Mouse (Mus musculus): ENCODE measurements around the gene Ddx55. TPM values are rescaled to one million over a fixed set of nuclear protein-coding genes. Genes with fewer than 3 reads are reported as not detected.

Gene Ddx55
- total RNA-seq (2023) = 10 to 100 TPM; 12.4 to 12.5 TPM

DNA sequence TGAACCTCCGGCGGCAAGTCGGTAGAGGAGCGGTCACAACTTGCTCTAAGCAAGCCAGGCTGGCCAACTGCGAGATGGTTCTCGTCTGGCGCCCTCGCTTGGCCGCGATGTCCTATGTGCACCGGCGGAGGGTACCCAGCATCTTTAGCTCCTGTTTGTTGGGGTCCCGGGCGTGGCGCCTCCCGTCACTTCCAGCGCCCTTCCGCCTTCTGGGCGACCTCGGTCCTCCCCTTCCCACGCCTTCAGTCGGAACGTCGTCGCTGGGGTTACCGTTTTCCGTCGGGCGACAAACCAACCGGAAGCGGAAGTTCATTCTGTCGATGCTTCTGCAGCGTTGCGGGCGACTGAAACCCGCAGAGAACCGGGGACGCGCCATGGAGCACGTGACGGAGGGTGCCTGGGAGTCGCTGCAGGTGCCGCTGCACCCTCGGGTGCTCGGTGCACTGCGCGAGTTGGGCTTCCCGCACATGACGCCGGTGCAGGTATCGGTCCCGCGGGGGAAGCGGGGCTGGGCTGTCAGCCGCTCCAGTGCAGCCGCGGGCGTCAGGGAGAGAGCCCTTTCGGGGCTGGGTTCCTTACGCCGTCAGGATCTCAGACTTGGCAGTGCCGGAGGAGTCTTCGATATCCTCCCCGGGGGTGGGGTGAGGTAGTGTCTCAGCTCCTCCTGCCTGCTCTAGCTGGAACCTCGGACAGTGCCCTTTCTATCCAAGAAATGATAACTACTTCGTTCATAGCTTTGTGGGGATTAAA lies at the start of gene Ddx55:
Gene Ddx55 (plus strand): TSS at position 307 of the 750 bp plus-strand sequence.

DNA sequence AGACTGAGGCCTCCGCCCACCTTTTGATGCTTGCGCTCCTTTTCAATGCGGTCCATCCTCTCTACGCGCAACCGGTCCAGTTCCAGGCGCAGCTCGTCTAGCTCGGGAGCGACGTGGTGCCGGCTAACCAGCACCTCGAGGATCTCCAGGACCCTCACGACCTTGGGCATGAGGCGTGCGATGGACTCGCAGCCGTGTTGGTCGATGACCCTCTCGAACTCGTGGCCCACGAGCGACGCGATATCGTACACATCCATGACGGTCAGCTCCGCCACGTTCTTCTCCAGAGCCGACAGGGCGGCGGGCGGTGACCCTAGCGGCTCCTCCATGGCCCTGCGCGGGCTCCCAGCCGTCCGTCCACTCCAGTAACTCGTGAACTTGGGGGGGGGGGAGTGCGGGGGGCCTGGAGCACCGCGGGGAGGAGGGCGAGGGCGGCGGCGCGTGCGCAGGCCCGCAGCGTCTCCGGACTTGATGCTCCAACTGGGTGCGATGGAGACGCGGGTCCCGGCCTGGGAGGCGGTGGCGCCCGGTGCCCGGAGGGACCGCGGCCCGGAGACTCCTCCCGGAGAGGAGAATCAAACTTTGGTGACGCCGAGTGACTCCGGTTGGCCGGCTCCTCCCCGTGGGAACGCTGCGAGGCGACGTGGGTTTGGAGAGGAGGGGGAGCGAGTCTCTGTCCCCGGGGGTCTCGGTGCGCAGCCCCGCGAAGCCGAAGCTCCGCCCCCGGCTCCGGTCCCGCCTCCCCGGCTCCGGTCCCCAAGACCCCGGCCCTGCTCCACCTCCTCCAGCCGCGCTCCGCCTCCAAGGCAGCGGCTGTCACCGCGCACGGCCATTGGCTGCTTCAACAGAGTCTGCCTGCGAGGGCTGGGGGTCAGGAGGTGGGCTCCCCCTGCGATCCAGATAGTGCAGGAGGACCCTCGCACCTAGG lies 21.7 kb upstream of the Ddx55 start, which contains the start of gene Rilpl1:
Gene Rilpl1 (minus strand): TSS at position 737 of the 928 bp plus-strand sequence.

DNA sequence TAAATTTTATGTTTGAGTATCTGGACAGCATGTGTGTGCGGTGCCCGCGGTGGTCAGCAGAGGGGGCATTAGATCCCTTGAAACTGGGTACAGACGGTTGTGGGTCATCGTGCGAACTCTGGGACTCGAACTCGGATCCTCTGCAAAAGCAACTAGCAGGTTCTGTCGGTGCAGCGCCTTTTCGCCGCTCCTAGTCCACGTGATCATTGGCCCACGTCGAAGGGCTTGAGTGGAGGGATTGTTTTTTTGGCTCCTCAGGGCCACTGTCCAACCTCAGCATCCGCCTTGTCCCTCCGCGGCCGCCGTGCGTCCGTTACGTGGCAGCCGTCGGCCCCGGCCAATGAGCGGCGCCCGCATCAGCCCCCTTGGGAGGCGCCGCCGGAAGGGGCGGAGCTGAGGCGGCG lies 12.3 kb upstream of the Ddx55 start, which contains the start of gene Tmed2:
Gene Tmed2 (plus strand): TSS at position 313 of the 404 bp plus-strand sequence.

DNA sequence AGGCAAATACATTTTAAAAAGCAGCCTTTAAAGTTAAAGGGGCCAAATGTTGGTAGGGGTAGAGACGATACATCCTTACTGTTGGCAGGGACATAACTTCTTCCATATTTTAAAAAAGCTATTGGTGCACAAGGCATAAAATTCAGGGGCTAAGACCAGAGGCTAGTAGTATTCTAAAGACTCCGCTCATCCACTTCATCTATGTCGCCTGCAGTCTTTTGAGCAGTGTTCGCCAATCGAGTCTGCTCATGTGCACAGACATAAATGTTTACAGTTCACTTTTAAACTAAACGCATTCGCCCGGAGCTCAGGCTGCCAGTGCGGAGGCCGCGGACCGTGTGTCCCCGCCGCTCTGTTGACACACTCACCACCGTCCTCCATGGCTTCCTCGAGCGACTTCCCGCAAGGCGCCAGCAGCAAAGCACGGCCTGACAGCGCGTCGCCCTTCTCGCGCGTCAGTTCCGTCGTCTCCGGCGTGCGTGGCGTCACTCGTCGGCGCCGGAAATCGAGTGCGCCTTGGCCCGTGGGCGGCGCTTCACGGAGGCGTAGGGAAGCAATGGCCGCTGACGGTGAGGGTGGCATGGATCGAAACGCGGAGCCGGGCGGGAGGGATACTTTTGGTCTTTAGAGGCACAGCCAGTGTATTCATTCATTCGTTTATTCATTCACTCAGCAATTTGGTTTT lies 26.1 kb downstream of the Ddx55 start, which contains the start of the genes Eif2b1 and Gtf2h3:
Gene Eif2b1 (minus strand): TSS at position 499 of the 685 bp plus-strand sequence.
Gene Gtf2h3 (plus strand): TSS at position 508 of the 685 bp plus-strand sequence.

Other genes with a start within 250 kb of the Ddx55 start
- 10 to 100 TPM in 1 of 2 experiments, 1 to 10 TPM in 1; 9.7 to 12.5 TPM for gene Mphosph9, start 224.9 kb upstream of the Ddx55 start, total RNA-seq (2023)
- 1 to 10 TPM; 4.1 to 4.2 TPM for gene 2810006K23Rik, start 224.8 kb upstream of the Ddx55 start, total RNA-seq (2023)
- 10 to 100 TPM; 90.4 to 99.7 TPM for gene Cdk2ap1, start 189.8 kb upstream of the Ddx55 start, total RNA-seq (2023)
- 100 to 1,000 TPM; 178 to 182 TPM for gene Sbno1, start 126.9 kb upstream of the Ddx55 start, total RNA-seq (2023)
- 100 to 1,000 TPM; 176 to 192 TPM for gene Kmt5a, start 112.9 kb upstream of the Ddx55 start, total RNA-seq (2023)
- gene Rilpl2, start 74.5 kb upstream of the Ddx55 start, total RNA-seq (2023) = 10 to 100 TPM; 83.6 to 90.9 TPM
- gene Snrnp35, start 69.7 kb upstream of the Ddx55 start, total RNA-seq (2023) = 10 to 100 TPM; 13.6 to 14.7 TPM
- gene Rilpl1, start 21.5 kb upstream of the Ddx55 start, total RNA-seq (2023) = 1 to 10 TPM in 1 of 2 experiments, under 1 TPM in 1; 0.95 to 1.1 TPM
- 100 to 1,000 TPM; 157 to 168 TPM for gene Tmed2, start 12.2 kb upstream of the Ddx55 start, total RNA-seq (2023)
- 10 to 100 TPM; 16.6 to 21.5 TPM for gene Eif2b1, start 26.3 kb downstream of the Ddx55 start, total RNA-seq (2023)
- gene Gtf2h3, start 26.3 kb downstream of the Ddx55 start, total RNA-seq (2023) = 10 to 100 TPM in 1 of 2 experiments, 1 to 10 TPM in 1; 8.4 to 11.4 TPM
- gene Atp6v0a2, start 75.7 kb downstream of the Ddx55 start, total RNA-seq (2023) = 10 to 100 TPM; 29.3 to 30.4 TPM
- gene Dnah10, start 172.2 kb downstream of the Ddx55 start, total RNA-seq (2023) = not detected